Mouse (Mus musculus): Measurements from ENCODE around the gene Tshz2. TPM values are rescaled to one million over a fixed set of nuclear protein-coding genes. Genes with fewer than 3 reads are reported as not detected.

Tshz2 gene
- not detected in 2 replicates for total RNA-seq (2023)

DNA sequence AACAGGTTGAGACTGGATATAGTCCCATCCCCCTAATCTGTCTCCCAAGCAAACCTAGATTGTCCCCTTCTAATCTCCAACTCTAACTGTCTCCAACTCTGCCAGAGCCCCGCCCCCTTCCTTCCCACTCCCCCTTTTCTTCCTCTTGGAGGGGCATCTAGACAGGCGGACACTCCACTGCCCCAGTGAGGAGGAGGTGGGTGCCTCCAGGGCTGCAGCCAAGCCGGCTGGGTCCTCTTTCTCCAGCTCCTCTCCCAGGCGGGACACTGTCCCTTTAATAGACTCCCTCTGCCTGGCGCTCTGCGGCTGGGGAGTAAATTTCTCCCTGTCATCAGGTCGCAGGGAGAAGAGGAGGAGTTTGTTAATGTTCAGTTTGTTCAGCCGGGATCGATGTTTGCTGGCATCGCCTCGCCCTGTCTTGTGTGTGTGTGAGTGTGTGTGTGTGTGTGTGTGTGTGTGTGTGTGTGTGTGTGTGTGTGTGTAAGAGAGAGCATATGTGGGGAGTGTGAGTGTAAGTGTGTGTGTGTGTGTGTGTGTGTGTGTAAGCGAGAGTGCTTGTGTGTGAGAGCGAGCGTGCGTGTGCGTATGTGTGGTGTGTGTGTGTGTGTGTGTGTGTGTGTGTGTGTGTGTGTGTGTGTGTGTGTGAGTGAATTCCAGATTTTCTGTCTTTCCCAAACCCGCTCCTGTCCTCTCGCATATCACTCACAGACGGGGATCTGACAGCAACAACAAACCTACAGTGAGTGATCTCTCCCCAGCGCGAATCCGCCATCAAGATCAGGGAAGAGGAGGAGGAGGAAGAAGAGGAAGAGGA is at the start of gene Tshz2:
Tshz2 (plus strand) TSS at position 676 of the 814 bp plus-strand sequence.

DNA sequence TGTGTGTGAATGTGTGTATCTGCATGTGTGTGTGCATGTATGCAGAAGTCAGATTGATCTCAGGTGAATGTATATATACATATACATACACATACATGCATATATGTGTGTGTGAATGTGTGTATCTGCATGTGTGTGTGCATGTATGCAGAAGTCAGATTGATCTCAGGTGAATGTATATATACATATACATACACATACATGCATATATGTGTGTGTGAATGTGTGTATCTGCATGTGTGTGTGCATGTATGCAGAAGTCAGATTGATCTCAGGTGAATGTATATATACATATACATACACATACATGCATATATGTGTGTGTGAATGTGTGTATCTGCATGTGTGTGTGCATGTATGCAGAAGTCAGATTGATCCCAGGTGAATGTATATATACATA is 45.2 kb upstream of the Tshz2 start, which contains the start of gene Gm11011:
Gm11011 (minus strand) TSS at position 101 of the 400 bp plus-strand sequence.

Other genes starting within 250 kb of the Tshz2 start
- gene Gm11011, start 45.3 kb upstream of the Tshz2 start, total RNA-seq (2023): not detected in 2 replicates